ENCODE assay signal across 10 mouse cellular contexts in the genomic region with DNA sequence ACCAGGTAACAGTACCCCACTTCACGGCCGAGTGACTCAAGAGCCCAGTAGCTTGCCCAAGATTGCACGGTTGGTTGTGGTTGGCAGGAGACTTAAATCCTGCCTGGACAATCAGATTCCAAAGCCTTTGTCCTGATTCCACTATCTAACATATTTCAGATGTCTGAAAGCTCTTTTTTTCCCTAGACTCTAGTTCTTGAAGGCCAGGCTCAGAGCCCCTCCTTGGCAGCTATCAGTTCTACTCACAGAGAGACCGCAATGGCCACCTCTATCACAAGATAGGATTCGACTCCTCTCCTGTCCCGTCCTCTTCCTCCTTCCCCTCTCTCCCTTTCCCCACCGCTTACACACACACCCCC. TPM values are rescaled to one million over a fixed set of nuclear protein-coding genes. Genes with fewer than 3 reads are reported as not detected.
DNase-seq lines count a peak whose midpoint lies in the region; ATAC-seq and TF ChIP-seq lines count a peak whose summit lies in the region.
"Had no signal": no experiment of that assay in that cellular context is flagged by ENCODE, and none has a peak within 500 bp of the region (broad histone marks: within the 10 kb centered on the region; RNA-seq: fewer than 3 reads in every experiment).

No protein-coding gene starts in this region.

- peak overlapping the region; percentile 86 for H3K4me2 ChIP-seq in heart, postnatal 0 days (ENCODE audit: low read depth, low read length)
- H3K4me2 ChIP-seq in neural tube, embryonic 13.5 days, result peak overlapping the region; percentile 27
- H3K4me2 ChIP-seq in limb, embryonic 13.5 days (replicated peaks), result peak overlapping the region; percentile 46
- peak overlapping the region; percentile 76 for H3K4me2 ChIP-seq in stomach, postnatal 0 days (replicated peaks; ENCODE audit: low read depth)

- peaks cover 53% of the 10 kb centered on the region for H3K36me3 ChIP-seq in heart, postnatal 0 days (replicated peaks; ENCODE audit: control insufficient read depth, insufficient read depth, low read length)
- H3K36me3 ChIP-seq in neural tube, embryonic 13.5 days, result peaks cover 70% of the 10 kb centered on the region
- H3K36me3 ChIP-seq in limb, embryonic 13.5 days, result peaks cover 91% of the 10 kb centered on the region
- peaks cover 19% of the 10 kb centered on the region for H3K36me3 ChIP-seq in stomach, postnatal 0 days (ENCODE audit: control insufficient read depth, insufficient read depth, low read length)

- H3K4me3 ChIP-seq in heart, postnatal 0 days (ENCODE audit: low read depth, low read length), result peak overlapping the region; percentile 46
- no peak overlapping the region for H3K4me3 ChIP-seq in neural tube, embryonic 13.5 days
- H3K4me3 ChIP-seq in limb, embryonic 13.5 days, result 0 out of 2 replicates have a peak overlapping the region, but pooled peaks have one; percentile 17
- H3K4me3 ChIP-seq in stomach, postnatal 0 days (ENCODE audit: low read depth, low read length), result peak overlapping the region; percentile 42
- no peak overlapping the region for H3K4me3 ChIP-seq in cerebellum, adult 2 months (replicated peaks; ENCODE audit: insufficient read depth, low read depth, low read length)

- 20% methylated on average over 7 of the region's 7 CpGs for WGBS in heart, postnatal 0 days
- 84% methylated on average over 7 of the region's 7 CpGs for WGBS in neural tube, embryonic 13.5 days
- 75% methylated on average over 7 of the region's 7 CpGs for WGBS in limb, embryonic 13.5 days
- 57% methylated on average over 7 of the region's 7 CpGs for WGBS in stomach, postnatal 0 days
- WGBS in cerebellum, adult 2 months, result 68% methylated on average over 7 of the region's 7 CpGs

- peaks cover 42% of the 10 kb centered on the region for H3K4me1 ChIP-seq in heart, postnatal 0 days (ENCODE audit: control insufficient read depth, insufficient read depth)
- H3K4me1 ChIP-seq in neural tube, embryonic 13.5 days (replicated peaks), result peaks cover 37% of the 10 kb centered on the region
- peaks cover 40% of the 10 kb centered on the region for H3K4me1 ChIP-seq in limb, embryonic 13.5 days
- H3K4me1 ChIP-seq in stomach, postnatal 0 days (replicated peaks; ENCODE audit: control insufficient read depth, insufficient read depth), result no peaks in the 10 kb centered on the region; the same call in 1 of the 2 replicates
- H3K4me1 ChIP-seq in cerebellum, adult 2 months (ENCODE audit: control insufficient read depth, insufficient read depth, low read length), result 0 out of 2 replicates have a peak, but pooled peaks cover 6% of the 10 kb centered on the region

- peak overlapping the region; percentile 97 for H3K27ac ChIP-seq in heart, postnatal 0 days (ENCODE audit: low read depth)
- no peak overlapping the region for H3K27ac ChIP-seq in neural tube, embryonic 13.5 days (replicated peaks)
- H3K27ac ChIP-seq in limb, embryonic 13.5 days, result peak overlapping the region; percentile 63; the same call in 1 of the 2 replicates
- peak overlapping the region; percentile 93; the same call in 1 of the 2 replicates for H3K27ac ChIP-seq in stomach, postnatal 0 days (replicated peaks)
- no peak overlapping the region for H3K27ac ChIP-seq in cerebellum, adult 2 months (ENCODE audit: insufficient read depth, low read length)

- peak overlapping the region; percentile 56 for H3K9ac ChIP-seq in heart, postnatal 0 days (replicated peaks; ENCODE audit: low read depth, low read length)
- H3K9ac ChIP-seq in neural tube, embryonic 13.5 days, result peak overlapping the region; percentile 54; the same call in 1 of the 2 replicates
- peak overlapping the region; percentile 56 for H3K9ac ChIP-seq in limb, embryonic 13.5 days
- peak overlapping the region; percentile 69; the same call in 1 of the 2 replicates for H3K9ac ChIP-seq in stomach, postnatal 0 days (ENCODE audit: low read length)

- no peaks in the 10 kb centered on the region for H3K9me3 ChIP-seq in heart, postnatal 0 days (replicated peaks; ENCODE audit: control insufficient read depth, low read length)
- no peaks in the 10 kb centered on the region for H3K9me3 ChIP-seq in neural tube, embryonic 13.5 days
- no peaks in the 10 kb centered on the region for H3K9me3 ChIP-seq in limb, embryonic 13.5 days
- H3K9me3 ChIP-seq in stomach, postnatal 0 days (ENCODE audit: control insufficient read depth, low read length), result no peaks in the 10 kb centered on the region

- no peaks in the 10 kb centered on the region for H3K27me3 ChIP-seq in heart, postnatal 0 days (ENCODE audit: control insufficient read depth, insufficient read depth, low read length)
- no peaks in the 10 kb centered on the region for H3K27me3 ChIP-seq in neural tube, embryonic 13.5 days
- no peaks in the 10 kb centered on the region for H3K27me3 ChIP-seq in limb, embryonic 13.5 days
- no peaks in the 10 kb centered on the region for H3K27me3 ChIP-seq in stomach, postnatal 0 days (ENCODE audit: control insufficient read depth, insufficient read depth, low read length)
- no peaks in the 10 kb centered on the region for H3K27me3 ChIP-seq in cerebellum, adult 2 months (ENCODE audit: control insufficient read depth, insufficient read depth, low read length)

- TF ChIP-seq CTCF in heart, postnatal 0 days (IDR thresholded peaks at IDR 0.05; ENCODE audit: low read depth), result no peak
- TF ChIP-seq CTCF in stomach, postnatal 0 days (IDR thresholded peaks at IDR 0.05; ENCODE audit: low read depth), result no peak
- TF ChIP-seq CTCF in cerebellum, adult 2 months (IDR thresholded peaks at IDR 0.05; ENCODE audit: borderline replicate concordance, insufficient read depth, low read depth, low read length), result no peak

- DNase-seq in heart, postnatal 0 days (ENCODE audit: low spot score), result no peak
- DNase-seq in heart, postnatal 4 days, result no peak
- no peak for DNase-seq in neural tube, embryonic 10.5 days (ENCODE audit: extremely low spot score, low spot score)
- DNase-seq in stomach, postnatal 0 days (ENCODE audit: low spot score), result peak; percentile 18
- DNase-seq in thymus, adult 18-20 months, result no peak
- no peak for DNase-seq in cerebellum, adult 2 months
- DNase-seq: embryo, embryonic 11 days; layer of hippocampus, postnatal 36 days had no signal

- TF ChIP-seq EP300 in heart, postnatal 0 days (IDR thresholded peaks at IDR 0.05; ENCODE audit: low read depth), result no peak
- no peak for TF ChIP-seq EP300 in stomach, postnatal 0 days (optimal IDR thresholded peaks at IDR 0.05)

- ATAC-seq in heart, postnatal 0 days (ENCODE audit: insufficient read depth, low read depth), result no peak
- ATAC-seq in neural tube, embryonic 13.5 days (ENCODE audit: low read depth), result no peak
- no peak for ATAC-seq in limb, embryonic 13.5 days (ENCODE audit: low FRiP score, low read depth)
- no peak for ATAC-seq in stomach, postnatal 0 days (ENCODE audit: low FRiP score, low TSS enrichment)

- TF ChIP-seq POLR2A in cerebellum, adult 2 months (IDR thresholded peaks at IDR 0.05; ENCODE audit: borderline replicate concordance, insufficient read depth, low read length), result no peak

RNA-seq across cellular contexts. Expression of a gene that starts 8.1 kb away (rescaled TPM):
- 200 and 216 TPM in 2 replicates for total RNA-seq in heart, postnatal 0 days (2014; rRNA removed; ENCODE audit: low replicate concordance)
- 29.2 and 33.5 TPM in 2 replicates for polyA plus RNA-seq in heart, postnatal 0 days (2015; fragmentation: Nextera tagmentation; extraction: Ambion mirVana)
- total RNA-seq in heart, postnatal 4 days (2021), result 100 to 1,000 TPM; 141 to 152 TPM
- 10.4 and 10.7 TPM in 2 replicates for polyA plus RNA-seq in neural tube, embryonic 13.5 days (2015; fragmentation: Nextera tagmentation; extraction: Ambion mirVana)
- polyA plus RNA-seq in limb, embryonic 13.5 days (2015; fragmentation: Nextera tagmentation; extraction: Ambion mirVana), result 16.9 and 17.1 TPM in 2 replicates
- polyA plus RNA-seq in stomach, postnatal 0 days (2015; fragmentation: Nextera tagmentation; extraction: Ambion mirVana), result 9.0 and 9.5 TPM in 2 replicates
- 31.1 and 31.3 TPM in 2 replicates for polyA plus RNA-seq in cerebellum, adult 2 months (2012; rRNA removed)

RNA-seq across cellular contexts. Expression of a gene that starts 28.8 kb away (rescaled TPM):
- total RNA-seq in heart, postnatal 0 days (2014; rRNA removed; ENCODE audit: low replicate concordance), result 15.6 and 19.4 TPM in 2 replicates
- 5.7 and 6.1 TPM in 2 replicates for polyA plus RNA-seq in heart, postnatal 0 days (2015; fragmentation: Nextera tagmentation; extraction: Ambion mirVana)
- 10 to 100 TPM; 15.5 to 15.8 TPM for total RNA-seq in heart, postnatal 4 days (2021)
- 124 and 137 TPM in 2 replicates for polyA plus RNA-seq in neural tube, embryonic 13.5 days (2015; fragmentation: Nextera tagmentation; extraction: Ambion mirVana)
- 43.7 and 48.2 TPM in 2 replicates for polyA plus RNA-seq in limb, embryonic 13.5 days (2015; fragmentation: Nextera tagmentation; extraction: Ambion mirVana)
- 15.1 and 17.6 TPM in 2 replicates for polyA plus RNA-seq in stomach, postnatal 0 days (2015; fragmentation: Nextera tagmentation; extraction: Ambion mirVana)
- 65.4 and 69.7 TPM in 2 replicates for polyA plus RNA-seq in cerebellum, adult 2 months (2012; rRNA removed)

RNA-seq across cellular contexts. Expression of a gene that starts 31.0 kb away (rescaled TPM):
- not detected in 2 replicates for total RNA-seq in heart, postnatal 0 days (2014; rRNA removed; ENCODE audit: low replicate concordance)
- polyA plus RNA-seq in heart, postnatal 0 days (2015; fragmentation: Nextera tagmentation; extraction: Ambion mirVana), result 0.30 TPM in 1 of 2 replicates, not detected in the other
- not detected for total RNA-seq in heart, postnatal 4 days (2021)
- polyA plus RNA-seq in neural tube, embryonic 13.5 days (2015; fragmentation: Nextera tagmentation; extraction: Ambion mirVana), result not detected in 2 replicates
- not detected in 2 replicates for polyA plus RNA-seq in limb, embryonic 13.5 days (2015; fragmentation: Nextera tagmentation; extraction: Ambion mirVana)
- polyA plus RNA-seq in stomach, postnatal 0 days (2015; fragmentation: Nextera tagmentation; extraction: Ambion mirVana), result 0.19 and 0.36 TPM in 2 replicates
- polyA plus RNA-seq in cerebellum, adult 2 months (2012; rRNA removed), result not detected in 2 replicates
- total RNA-seq: layer of hippocampus, postnatal 36 days had no signal

RNA-seq across cellular contexts. Expression of a gene that starts 31.1 kb away (rescaled TPM):
- total RNA-seq in heart, postnatal 0 days (2014; rRNA removed; ENCODE audit: low replicate concordance), result 20.0 and 32.8 TPM in 2 replicates
- 21.4 and 22.3 TPM in 2 replicates for polyA plus RNA-seq in heart, postnatal 0 days (2015; fragmentation: Nextera tagmentation; extraction: Ambion mirVana)
- 10 to 100 TPM; 33.8 to 34.1 TPM for total RNA-seq in heart, postnatal 4 days (2021)
- 68.7 and 76.3 TPM in 2 replicates for polyA plus RNA-seq in neural tube, embryonic 13.5 days (2015; fragmentation: Nextera tagmentation; extraction: Ambion mirVana)
- 57.7 and 62.1 TPM in 2 replicates for polyA plus RNA-seq in limb, embryonic 13.5 days (2015; fragmentation: Nextera tagmentation; extraction: Ambion mirVana)
- 20.8 and 23.9 TPM in 2 replicates for polyA plus RNA-seq in stomach, postnatal 0 days (2015; fragmentation: Nextera tagmentation; extraction: Ambion mirVana)
- polyA plus RNA-seq in cerebellum, adult 2 months (2012; rRNA removed), result 24.1 and 24.2 TPM in 2 replicates

Comparison
In these comparisons a context has a peak if more than half of its experiments do, and no peak if none do; other contexts are left out.
1. H3K27ac ChIP-seq: peak in heart, postnatal 0 days (single experiment), limb, embryonic 13.5 days (single experiment) and stomach, postnatal 0 days (single experiment); none in neural tube, embryonic 13.5 days (single experiment) and cerebellum, adult 2 months (single experiment).
2. H3K4me2 ChIP-seq: peak in every context shown above with its lines; median percentile 86 in heart, postnatal 0 days; 76 in stomach, postnatal 0 days; 46 in limb, embryonic 13.5 days; 27 in neural tube, embryonic 13.5 days.
3. H3K4me3 ChIP-seq: peak in heart, postnatal 0 days (single experiment), limb, embryonic 13.5 days (single experiment) and stomach, postnatal 0 days (single experiment); none in neural tube, embryonic 13.5 days (single experiment) and cerebellum, adult 2 months (single experiment).
4. Peak in every context shown above with its lines, with median percentiles within 50 percentile points of each other: H3K9ac ChIP-seq.